Mouse (Mus musculus) myocyte (in vitro differentiated cells): ENCODE data around the gene 0610010K14Rik. TPM values are rescaled to one million over a fixed set of nuclear protein-coding genes. Genes with fewer than 3 reads are reported as not detected.

Experiments used
- H3K27me3 ChIP-seq: one replicate; pipeline ENCODE4 v1.6.1; 2011; ENCODE audit not compliant: control insufficient read depth, insufficient read depth, insufficient read length
- H3K36me3 ChIP-seq: one replicate; pipeline ENCODE4 v1.6.1; 2011; ENCODE audit not compliant: control insufficient read depth, insufficient read depth
- H3K4me2 ChIP-seq: one replicate; pipeline ENCODE4 v1.6.1; 2011; ENCODE audit warnings: low read depth, control low read depth
- H3K4me3 ChIP-seq: one replicate; pipeline ENCODE4 v1.5.1; 2011; ENCODE audit warnings: mild to moderate bottlenecking, control low read depth, moderate library complexity
- H3K79me2 ChIP-seq: one replicate; pipeline ENCODE4 v1.6.1; 2011; ENCODE audit not compliant: control insufficient read depth, insufficient read depth
- H3ac ChIP-seq: one replicate; pipeline ENCODE4 v1.6.1; 2011; ENCODE audit not compliant: control insufficient read depth, insufficient read length
- CEBPB ChIP-seq: IDR thresholded peaks from 2 replicates; pipeline ENCODE4 v1.6.1; 2011; ENCODE audit warnings: mild to moderate bottlenecking, moderate library complexity; ENCODE audit not compliant: poor library complexity, insufficient read depth, severe bottlenecking
- E2F4 ChIP-seq: IDR thresholded peaks from one replicate; pipeline ENCODE4 v1.6.1; 2011; ENCODE audit warnings: mild to moderate bottlenecking, control low read depth, moderate library complexity; ENCODE audit not compliant: insufficient read depth
- MAX ChIP-seq: IDR thresholded peaks from one replicate; pipeline ENCODE4 v1.6.1; 2011; ENCODE audit warnings: low read depth, mild to moderate bottlenecking, control low read depth
- MYOD1 ChIP-seq, 3 experiments: IDR thresholded peaks; one replicate each; pipeline ENCODE4 v1.6.1; 2011; ENCODE audit warnings: control low read depth in 2 of 3, low read depth in 2 of 3, mild to moderate bottlenecking in 2 of 3, moderate library complexity in 1 of 3; ENCODE audit not compliant: insufficient read length in 2 of 3, control insufficient read depth in 1 of 3
- MYOG ChIP-seq, 3 experiments: IDR thresholded peaks; one replicate each; pipeline ENCODE4 v1.6.1; 2011; ENCODE audit warnings: control low read depth in 2 of 3, low read depth in 2 of 3, mild to moderate bottlenecking in 2 of 3; ENCODE audit not compliant: insufficient read length in 2 of 3, control insufficient read depth in 1 of 3, insufficient read depth in 1 of 3
- POLR2A ChIP-seq: IDR thresholded peaks from one replicate; pipeline ENCODE4 v1.6.1; 2011; ENCODE audit warnings: low read depth, mild to moderate bottlenecking, control low read depth, moderate library complexity; ENCODE audit not compliant: insufficient read length
- POLR2AphosphoS2 ChIP-seq: IDR thresholded peaks from one replicate; pipeline ENCODE4 v1.6.1; 2011; ENCODE audit warnings: low read depth, control low read depth; ENCODE audit not compliant: insufficient read length
- REST ChIP-seq: IDR thresholded peaks from one replicate; pipeline ENCODE4 v1.6.1; 2011; ENCODE audit warnings: mild to moderate bottlenecking, control low read depth, moderate library complexity; ENCODE audit not compliant: insufficient read depth, insufficient read length
- SRF ChIP-seq: IDR thresholded peaks from one replicate; pipeline ENCODE4 v1.6.1; 2011; ENCODE audit warnings: low read depth; ENCODE audit not compliant: control insufficient read depth, insufficient read length
- TCF12 ChIP-seq: IDR thresholded peaks from one replicate; pipeline ENCODE4 v1.6.1; 2011; ENCODE audit warnings: mild to moderate bottlenecking, control low read depth; ENCODE audit not compliant: poor library complexity, insufficient read depth, severe bottlenecking
- TCF3 ChIP-seq: IDR thresholded peaks from one replicate; pipeline ENCODE4 v1.6.1; 2011; ENCODE audit warnings: low read depth, control low read depth; ENCODE audit not compliant: insufficient read length
- USF1 ChIP-seq: IDR thresholded peaks from one replicate; pipeline ENCODE4 v1.6.1; 2011; ENCODE audit warnings: low read depth, mild to moderate bottlenecking, control low read depth, moderate library complexity
- polyA plus RNA-seq: library from polyadenylated mRNA; unstranded; fragments of >200 nt; fragmentation: generic; extraction: Trizol; gene quantifications from one replicate; pipeline ENCODE4 v1.2.1, GENCODE M21; 2012; ENCODE audit warnings: missing spikeins

The 0610010K14Rik gene
- polyA plus RNA-seq, 1 experiment, result 75.5 TPM

DNA sequence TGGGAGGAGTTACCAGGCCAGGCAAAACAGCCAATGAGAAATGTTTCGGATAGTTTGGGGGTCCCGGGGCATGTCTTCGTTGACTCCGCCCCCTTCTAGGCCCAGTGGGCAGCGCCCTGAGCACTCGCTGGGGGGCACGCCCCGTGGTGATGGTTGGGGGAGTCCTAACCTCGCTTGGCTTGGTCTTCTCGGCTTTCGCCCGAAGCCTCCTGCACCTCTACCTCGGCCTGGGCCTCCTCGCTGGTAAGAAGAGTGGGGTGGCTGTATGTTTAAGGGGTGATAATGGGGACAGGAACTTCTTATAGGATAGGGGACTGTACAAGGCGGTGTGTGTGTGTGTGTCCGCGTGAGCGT is 22.9 kb downstream of the 0610010K14Rik start:
- no peaks in the 10 kb centered on the region for H3K36me3 ChIP-seq
- H3ac ChIP-seq, result peak overlapping the region; percentile 6
- H3K4me3 ChIP-seq, result peak overlapping the region; percentile 30
- H3K27me3 ChIP-seq, result no peaks in the 10 kb centered on the region
- TF ChIP-seq E2F4, result no peak
- no peaks in the 10 kb centered on the region for H3K79me2 ChIP-seq
- peak overlapping the region; percentile 92 for H3K4me2 ChIP-seq

GRCm38 (mm10) chr11:70214191-70214855 is 23.4 kb downstream of the 0610010K14Rik start:
- TF ChIP-seq POLR2A (peak; percentile 12), MAX (no peak)
- H3K27me3 ChIP-seq, result no peaks in the 10 kb centered on the region

GRCm38 (mm10) chr11:70213736-70214135 is 24.0 kb downstream of the 0610010K14Rik start:
- Histone ChIP-seq H3K36me3 (no peaks in the 10 kb centered on the region), H3K4me2 (peak overlapping the region; percentile 92), H3K4me3 (peak overlapping the region; percentile 30), H3ac (peak overlapping the region; percentile 6), H3K27me3 (no peaks in the 10 kb centered on the region), H3K79me2 (no peaks in the 10 kb centered on the region)
- TF ChIP-seq REST (no peak), MAX (no peak), MYOG (IDR thresholded peaks at IDR 0.05; ENCODE audit: control insufficient read depth in 1 of 3, insufficient read depth in 1 of 3, insufficient read length in 2 of 3, low read depth in 2 of 3) (no peak), POLR2AphosphoS2 (no peak), TCF12 (no peak), MYOD1 (IDR thresholded peaks at IDR 0.05; ENCODE audit: control insufficient read depth in 1 of 3, insufficient read length in 2 of 3, low read depth in 2 of 3) (no peak), SRF (no peak), POLR2A (no peak), TCF3 (no peak)

More at GRCm38 (mm10) chr11:70214191-70214855, 23.4 kb downstream of the 0610010K14Rik start:
- H3K4me3 ChIP-seq, result peak overlapping the region; percentile 30
- H3ac ChIP-seq, result peak overlapping the region; percentile 6
- no peaks in the 10 kb centered on the region for H3K79me2 ChIP-seq
- no peaks in the 10 kb centered on the region for H3K36me3 ChIP-seq
- peak overlapping the region; percentile 92 for H3K4me2 ChIP-seq

GRCm38 (mm10) chr11:70212896-70213295 is 24.8 kb downstream of the 0610010K14Rik start:
- no peaks in the 10 kb centered on the region for H3K27me3 ChIP-seq
- H3K79me2 ChIP-seq, result no peaks in the 10 kb centered on the region
- TF ChIP-seq TCF12 (no peak), CEBPB (no peak), POLR2A (no peak), SRF (no peak), REST (no peak), MYOG (IDR thresholded peaks at IDR 0.05; ENCODE audit: control insufficient read depth in 1 of 3, insufficient read depth in 1 of 3, insufficient read length in 2 of 3, low read depth in 2 of 3) (no peak), USF1 (no peak), E2F4 (no peak), MYOD1 (IDR thresholded peaks at IDR 0.05; ENCODE audit: control insufficient read depth in 1 of 3, insufficient read length in 2 of 3, low read depth in 2 of 3) (no peak), TCF3 (no peak), MAX (no peak), POLR2AphosphoS2 (no peak)
- no peak overlapping the region for H3ac ChIP-seq
- no peaks in the 10 kb centered on the region for H3K36me3 ChIP-seq
- no peak overlapping the region for H3K4me3 ChIP-seq
- H3K4me2 ChIP-seq, result peak overlapping the region; percentile 92

DNA sequence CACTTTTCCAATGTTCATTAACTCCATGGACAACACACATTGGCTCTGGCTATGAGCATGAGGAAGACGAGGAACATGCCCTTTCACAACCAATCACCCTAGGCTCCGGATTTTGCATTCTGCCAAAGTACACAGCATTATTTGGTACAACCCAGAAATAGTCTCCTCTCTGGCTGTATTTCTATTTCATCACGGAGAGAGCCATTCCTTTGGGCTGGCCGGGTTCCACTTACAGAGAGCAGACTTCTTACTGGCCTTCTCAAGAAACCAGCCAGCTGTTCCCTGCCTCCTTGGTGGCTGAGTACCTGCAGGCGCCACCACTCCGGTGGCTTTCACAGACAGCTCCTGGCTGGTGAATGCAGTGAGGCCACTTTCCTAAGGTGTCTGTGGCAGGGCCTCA is 25.3 kb downstream of the 0610010K14Rik start, which contains the start of gene Slc16a11:
Gene Slc16a11 (plus strand): TSS at position 330 of the 400 bp plus-strand sequence.
- H3K4me3 ChIP-seq, result peak within 1 kb of the TSS; percentile 30
- no peaks in the 10 kb centered on the region for H3K27me3 ChIP-seq
- H3K4me2 ChIP-seq, result peak within 1 kb of the TSS; percentile 92

More for the DNA sequence above, 25.3 kb downstream of the 0610010K14Rik start, which contains the start of gene Slc16a11:
- Histone ChIP-seq H3ac (no peak within 1 kb of the TSS), H3K36me3 (no peaks in the 10 kb centered on the region), H3K79me2 (no peaks in the 10 kb centered on the region)
- TF ChIP-seq SRF, result no peak
- TF ChIP-seq USF1, result no peak
- no peak for TF ChIP-seq MAX
- TF ChIP-seq MYOG (IDR thresholded peaks at IDR 0.05; ENCODE audit: control insufficient read depth in 1 of 3, insufficient read depth in 1 of 3, insufficient read length in 2 of 3, low read depth in 2 of 3), result no peak
- TF ChIP-seq POLR2AphosphoS2, result no peak
- TF ChIP-seq MYOD1 (IDR thresholded peaks at IDR 0.05; ENCODE audit: control insufficient read depth in 1 of 3, insufficient read length in 2 of 3, low read depth in 2 of 3), result no peak
- no peak for TF ChIP-seq TCF3
- no peak for TF ChIP-seq POLR2A
- TF ChIP-seq CEBPB, result no peak
- no peak for TF ChIP-seq REST
- no peak for TF ChIP-seq TCF12
- TF ChIP-seq E2F4, result no peak
